Mouse (Mus musculus) heart, postnatal 0 days (tissue): ENCODE measurements around the gene Cx3cl1. TPM values are rescaled to one million over a fixed set of nuclear protein-coding genes. Genes with fewer than 3 reads are reported as not detected.

ENCODE experiments used
- ATAC-seq: fragments of 200-750 bp; cut with Nextera tagmentation; 2 replicates; pipeline ENCODE4 v1.8.0; 2017; ENCODE audit warnings: low read depth, moderate number of reproducible peaks, moderate library complexity; ENCODE audit not compliant: insufficient read depth
- DNase-seq: peaks from one replicate; pipeline ENCODE4 v3.0.0-alpha.2; 2016; ENCODE audit warnings: low spot score
- H3K27ac ChIP-seq: fragments of 300-500 bp; sonication (generic); 2 replicates; pipeline ENCODE4 v1.5.1; 2014; ENCODE audit warnings: low read depth, mild to moderate bottlenecking
- H3K27me3 ChIP-seq: fragments of 300-500 bp; sonication (generic); 2 replicates; pipeline ENCODE4 v1.6.1; 2014; ENCODE audit warnings: low read length, mixed read lengths; ENCODE audit not compliant: control insufficient read depth, insufficient read depth
- H3K36me3 ChIP-seq: fragments of 300-500 bp; sonication (generic); replicated peaks from 2 replicates; pipeline ENCODE4 v1.6.1; 2014; ENCODE audit warnings: low read length, mixed read lengths; ENCODE audit not compliant: control insufficient read depth, insufficient read depth
- H3K4me1 ChIP-seq: fragments of 300-500 bp; sonication (generic); 2 replicates; pipeline ENCODE4 v1.6.1; 2014; ENCODE audit warnings: antibody characterized with exemption; ENCODE audit not compliant: control insufficient read depth, insufficient read depth
- H3K4me2 ChIP-seq: fragments of 300-500 bp; sonication (generic); 2 replicates; pipeline ENCODE4 v1.6.1; 2014; ENCODE audit warnings: low read depth, mild to moderate bottlenecking, low read length, moderate library complexity
- H3K4me3 ChIP-seq: fragments of 300-500 bp; sonication (generic); 2 replicates; pipeline ENCODE4 v1.5.1; 2014; ENCODE audit warnings: low read depth, low read length
- H3K9ac ChIP-seq: fragments of 300-500 bp; sonication (generic); replicated peaks from 2 replicates; pipeline ENCODE4 v1.6.1; 2014; ENCODE audit warnings: low read depth, low read length, mixed read lengths
- H3K9me3 ChIP-seq: fragments of 300-500 bp; sonication (generic); replicated peaks from 2 replicates; pipeline ENCODE4 v1.6.1; 2016; ENCODE audit warnings: low read length; ENCODE audit not compliant: control insufficient read depth
- CTCF ChIP-seq: IDR thresholded peaks from 2 replicates; pipeline ENCODE4 v1.5.1; 2016; ENCODE audit warnings: antibody characterized with exemption, control low read depth, low read depth
- EP300 ChIP-seq: IDR thresholded peaks from 2 replicates; pipeline ENCODE4 v1.6.1; 2016; ENCODE audit warnings: antibody characterized with exemption, low read depth
- WGBS: fragments of 180-500 bp; shearing (Covaris S2); extraction: QIAGEN DNeasy Blood & Tissue Kit; methylation state at CpG from one replicate; pipeline ENCODE4 v1.1.7; 2014; 5-methylcytosine and 5-hydroxymethylcytosine counted together
- polyA plus RNA-seq: library from polyadenylated mRNA; unstranded; fragments of >200 nt; fragmentation: Nextera tagmentation; extraction: Ambion mirVana; gene quantifications from 2 replicates; pipeline ENCODE4 v1.2.1, GENCODE M21; 2015
- total RNA-seq: library from RNA; depleted of rRNA; stranded (reverse); fragments of >200 nt; gene quantifications from 2 replicates; pipeline ENCODE4 v1.2.3, GENCODE M21; 2014; ENCODE audit warnings: low replicate concordance

Cx3cl1 gene
- total and polyA plus RNA-seq, 2 experiments from 2014 or later, result 2.3 to 4.1 TPM

DNA sequence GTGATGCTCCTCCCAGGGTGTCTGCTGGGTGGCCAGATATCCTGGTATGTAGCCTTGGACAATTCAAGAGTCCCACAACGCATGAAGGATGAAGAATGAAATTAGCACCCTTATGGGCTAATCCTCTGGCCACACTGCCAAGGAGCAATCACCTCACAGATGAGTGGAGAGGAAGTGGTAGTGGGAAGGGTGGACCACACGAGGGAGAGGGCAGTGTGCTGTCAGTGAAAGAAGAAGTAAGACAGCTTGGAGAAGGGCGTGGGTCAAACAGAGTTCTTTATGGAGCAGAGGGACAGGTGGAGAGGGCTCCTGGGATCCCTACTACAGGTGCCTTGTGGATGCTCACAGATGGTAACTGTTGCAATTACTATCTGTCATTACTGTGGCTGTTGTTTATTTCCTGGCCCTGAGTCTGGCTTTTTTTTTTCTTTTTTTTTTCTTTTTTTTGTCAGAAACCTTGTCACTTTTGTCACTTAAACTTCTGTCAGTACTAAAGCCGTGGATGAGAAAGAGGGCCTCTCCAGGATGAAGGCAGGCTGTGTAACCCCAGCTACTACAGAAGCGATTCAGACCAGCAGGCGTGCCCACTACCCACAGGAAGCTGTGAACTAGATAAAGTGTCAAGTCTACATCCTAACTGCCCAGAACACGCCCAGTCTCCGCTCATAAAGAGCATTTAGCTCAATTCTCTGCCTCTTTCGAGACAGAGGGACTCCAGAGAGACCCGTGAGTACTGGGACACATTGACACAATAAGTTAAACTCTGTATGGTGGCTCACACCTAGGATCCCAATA is 32.9 kb downstream of the Cx3cl1 start:
- Histone ChIP-seq H3K27ac (no peak overlapping the region), H3K9me3 (no peaks in the 10 kb centered on the region), H3K4me3 (no peak overlapping the region), H3K36me3 (no peaks in the 10 kb centered on the region), H3K4me2 (no peak overlapping the region), H3K27me3 (no peaks in the 10 kb centered on the region), H3K4me1 (peaks cover 4% of the 10 kb centered on the region; the same call in 1 of the 2 replicates), H3K9ac (no peak overlapping the region)
- no peak for DNase-seq
- no peak for ATAC-seq
- TF ChIP-seq CTCF, result no peak
- TF ChIP-seq EP300, result no peak
- WGBS, result 60% methylated on average over 10 of the region's 10 CpGs

DNA sequence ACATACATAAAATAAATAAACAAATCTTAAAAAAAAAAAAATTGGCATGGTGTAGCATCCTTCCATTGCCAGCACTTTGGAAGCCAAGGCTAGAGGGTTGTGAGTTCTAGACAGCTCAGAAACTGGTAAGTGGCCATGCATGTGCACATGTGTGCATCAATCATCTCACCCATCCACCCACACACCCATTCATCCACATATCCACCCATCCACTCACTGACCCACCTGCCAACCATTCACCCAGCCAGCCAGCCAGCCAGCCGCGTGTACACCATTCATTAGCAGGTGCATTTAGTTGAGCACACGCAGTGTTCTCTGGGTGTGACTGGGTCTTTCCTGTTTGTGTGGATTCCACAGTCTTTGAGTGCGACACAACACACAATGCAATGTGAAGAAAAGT is 34.0 kb downstream of the Cx3cl1 start:
- H3K4me1 ChIP-seq, result no peaks in the 10 kb centered on the region
- WGBS, result 70% methylated on average over 4 of the region's 4 CpGs
- DNase-seq (no peak), ATAC-seq (no peak)
- no peak overlapping the region for H3K27ac ChIP-seq
- H3K36me3 ChIP-seq, result no peaks in the 10 kb centered on the region
- no peak for TF ChIP-seq CTCF
- no peak for TF ChIP-seq EP300
- H3K9me3 ChIP-seq, result no peaks in the 10 kb centered on the region
- H3K4me2 ChIP-seq, result no peak overlapping the region
- no peak overlapping the region for H3K4me3 ChIP-seq
- H3K27me3 ChIP-seq, result no peaks in the 10 kb centered on the region
- H3K9ac ChIP-seq, result no peak overlapping the region

- no peak for ATAC-seq
- Histone ChIP-seq H3K4me1 (no peaks in the 10 kb centered on the region), H3K27ac (no peak overlapping the region), H3K4me2 (no peak overlapping the region), H3K9ac (no peak overlapping the region), H3K4me3 (no peak overlapping the region), H3K36me3 (no peaks in the 10 kb centered on the region), H3K27me3 (no peaks in the 10 kb centered on the region), H3K9me3 (no peaks in the 10 kb centered on the region)
- TF ChIP-seq EP300, result no peak
- TF ChIP-seq CTCF, result no peak
- WGBS, result 44% methylated on average over 7 of the region's 7 CpGs
- no peak for DNase-seq
Measured at GRCm38 (mm10) chr8:94807506-94807905, 35.7 kb downstream of the Cx3cl1 start.

DNA sequence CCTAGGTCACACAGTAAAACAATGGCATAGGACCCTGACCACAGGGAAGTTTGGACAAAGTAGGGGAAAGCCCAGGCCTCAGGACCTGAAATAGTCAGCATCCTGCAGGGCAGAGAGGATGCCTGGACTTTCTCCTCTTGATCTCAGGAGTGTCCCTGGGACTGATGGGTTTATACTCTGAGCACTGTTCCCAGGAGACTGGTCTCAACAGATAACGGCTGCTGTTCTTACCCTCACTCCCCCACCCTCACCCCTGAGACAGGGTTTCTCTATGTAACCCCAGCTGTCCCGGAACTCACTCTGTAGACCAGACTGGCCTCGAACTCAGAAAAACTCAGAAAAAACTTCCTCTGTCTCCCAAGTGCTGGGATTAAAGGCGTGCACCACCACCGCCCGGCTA is 36.6 kb downstream of the Cx3cl1 start:
- DNase-seq (no peak), ATAC-seq (no peak)
- Histone ChIP-seq H3K27ac (no peak overlapping the region), H3K4me2 (no peak overlapping the region), H3K4me1 (no peaks in the 10 kb centered on the region), H3K9ac (no peak overlapping the region), H3K36me3 (no peaks in the 10 kb centered on the region), H3K9me3 (no peaks in the 10 kb centered on the region), H3K27me3 (no peaks in the 10 kb centered on the region), H3K4me3 (no peak overlapping the region)
- WGBS, result 74% methylated on average over 6 of the region's 6 CpGs
- TF ChIP-seq CTCF, result no peak
- TF ChIP-seq EP300, result no peak

DNA sequence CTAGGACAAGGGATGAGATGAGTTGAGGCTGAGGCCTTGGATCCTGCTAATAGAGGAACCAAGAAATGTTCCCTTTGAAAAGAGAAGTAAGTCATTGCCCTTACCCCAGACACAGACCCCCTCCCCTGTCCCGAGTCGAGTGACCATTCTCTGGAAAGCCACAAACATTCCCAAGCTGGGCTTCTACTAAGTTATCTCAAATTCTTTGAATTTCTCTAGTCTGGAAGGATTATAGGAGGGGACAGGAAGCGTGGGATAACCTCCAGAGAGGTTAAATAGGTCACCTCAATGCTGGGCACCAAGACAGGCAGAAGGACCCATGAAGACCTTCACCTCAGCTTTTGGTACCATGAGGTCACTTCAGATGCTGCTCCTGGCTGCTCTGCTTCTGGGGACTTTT is 38.3 kb downstream of the Cx3cl1 start, which contains the start of gene Ccl17:
TSS of gene Ccl17 (plus strand) at position 301 of the 400 bp plus-strand sequence.
- H3K36me3 ChIP-seq, result no peaks in the 10 kb centered on the region
- no peaks in the 10 kb centered on the region for H3K27me3 ChIP-seq
- ATAC-seq (no peak), DNase-seq (no peak)
- H3K4me3 ChIP-seq, result no peak within 1 kb of the TSS
- no peak within 1 kb of the TSS for H3K9ac ChIP-seq
- 23% methylated on average over 3 of the region's 3 CpGs for WGBS
- H3K27ac ChIP-seq, result no peak within 1 kb of the TSS
- H3K4me1 ChIP-seq, result no peaks in the 10 kb centered on the region
- TF ChIP-seq EP300, result no peak
- no peak for TF ChIP-seq CTCF
- H3K9me3 ChIP-seq, result no peaks in the 10 kb centered on the region
- no peak within 1 kb of the TSS for H3K4me2 ChIP-seq

- 74% methylated on average over 5 of the region's 5 CpGs for WGBS
- TF ChIP-seq CTCF (no peak), EP300 (no peak)
- H3K4me3 ChIP-seq, result no peak overlapping the region
Measured at GRCm38 (mm10) chr8:94810855-94811254, 39.0 kb downstream of the Cx3cl1 start.

More at GRCm38 (mm10) chr8:94810855-94811254, 39.0 kb downstream of the Cx3cl1 start:
- ATAC-seq, result no peak
- H3K36me3 ChIP-seq, result no peaks in the 10 kb centered on the region
- no peaks in the 10 kb centered on the region for H3K27me3 ChIP-seq
- no peak for DNase-seq
- H3K9me3 ChIP-seq, result no peaks in the 10 kb centered on the region
- no peak overlapping the region for H3K27ac ChIP-seq
- H3K4me1 ChIP-seq, result no peaks in the 10 kb centered on the region
- H3K9ac ChIP-seq, result no peak overlapping the region
- no peak overlapping the region for H3K4me2 ChIP-seq
